Mouse (Mus musculus): Measurements from ENCODE around the gene Hs6st2.

DNA sequence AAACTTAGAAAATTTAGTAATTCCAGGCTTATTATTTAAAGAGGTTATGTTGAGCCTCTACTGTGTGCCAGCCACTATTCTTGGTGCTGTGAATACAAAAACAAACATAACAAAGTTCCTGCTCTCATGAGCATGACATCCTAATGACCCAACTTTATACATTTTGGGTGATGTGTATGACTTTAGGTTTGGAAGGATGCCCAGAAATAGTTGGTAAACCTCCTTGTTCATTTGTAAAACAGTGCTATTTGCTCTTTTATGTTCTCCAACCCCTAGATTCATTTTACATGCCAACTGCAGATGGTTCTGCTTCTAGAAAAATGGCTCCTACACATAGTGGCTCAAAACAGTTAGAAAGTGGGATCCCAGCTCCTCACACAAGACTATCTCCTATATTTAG is 153.1 kb downstream of the Hs6st2 start:
- TF ChIP-seq TAL1 (IDR thresholded peaks at IDR 0.05; ENCODE audit: low read length) (no peak), GATA1 (IDR thresholded peaks at IDR 0.05; ENCODE audit: low read length) (no peak)

Measured in erythroblast, embryonic 14.5 days (primary cell).